Comparison of ENCODE assay signal across 8 mouse cellular contexts in genomic region chr12:87442177-87443114, GRCm38 (mm10). TPM values are rescaled to one million over a fixed set of nuclear protein-coding genes. Genes with fewer than 3 reads are reported as not detected.
A peak's percentile ranks its signal among the peaks of the same experiment; 100 is the strongest.
DNase-seq lines count a peak whose midpoint lies in the region; ATAC-seq lines count a peak whose summit lies in the region.

No protein-coding gene starts in this region.

- 17% methylated on average over 12 of the region's 12 CpGs for WGBS in kidney, embryonic 16.5 days
- 29% methylated on average over 12 of the region's 12 CpGs for WGBS in forebrain, embryonic 15.5 days
- WGBS in liver, embryonic 16.5 days (ENCODE audit: insufficient replicate concordance): 8% methylated on average over 12 of the region's 12 CpGs

- H3K36me3 ChIP-seq in kidney, embryonic 16.5 days (ENCODE audit: insufficient read depth, low read length): peaks cover 30% of the 10 kb centered on the region
- peaks cover 52% of the 10 kb centered on the region for H3K36me3 ChIP-seq in forebrain, embryonic 15.5 days
- peaks cover 23% of the 10 kb centered on the region for H3K36me3 ChIP-seq in liver, embryonic 16.5 days (ENCODE audit: control insufficient read depth, insufficient read depth)

- H3K27me3 ChIP-seq in kidney, embryonic 16.5 days (ENCODE audit: insufficient read depth, low read length): no peaks in the 10 kb centered on the region
- no peaks in the 10 kb centered on the region for H3K27me3 ChIP-seq in forebrain, embryonic 15.5 days
- no peaks in the 10 kb centered on the region for H3K27me3 ChIP-seq in liver, embryonic 16.5 days (ENCODE audit: control insufficient read depth, insufficient read depth, low read depth, low read length)

- H3K4me1 ChIP-seq in kidney, embryonic 16.5 days (ENCODE audit: insufficient read depth, low read length): peaks cover 14% of the 10 kb centered on the region
- peaks cover 32% of the 10 kb centered on the region for H3K4me1 ChIP-seq in forebrain, embryonic 15.5 days
- H3K4me1 ChIP-seq in liver, embryonic 16.5 days (ENCODE audit: control insufficient read depth, low read depth, low read length): peaks cover 20% of the 10 kb centered on the region

- peak overlapping the region; percentile 96 for H3K9ac ChIP-seq in kidney, embryonic 16.5 days (replicated peaks; ENCODE audit: low read length)
- H3K9ac ChIP-seq in forebrain, embryonic 15.5 days (replicated peaks): peak overlapping the region; percentile 88
- H3K9ac ChIP-seq in liver, embryonic 16.5 days (ENCODE audit: low read depth, low read length): peak overlapping the region; percentile 79

- peak overlapping the region; percentile 35; the same call in 1 of the 2 replicates for H3K27ac ChIP-seq in kidney, embryonic 16.5 days (ENCODE audit: low read length)
- H3K27ac ChIP-seq in forebrain, embryonic 15.5 days (replicated peaks): peak overlapping the region; percentile 86; the same call in 1 of the 2 replicates
- H3K27ac ChIP-seq in liver, embryonic 16.5 days (ENCODE audit: low read length): peak overlapping the region; percentile 52

- H3K4me2 ChIP-seq in kidney, embryonic 16.5 days (replicated peaks; ENCODE audit: low read depth, low read length): peak overlapping the region; percentile 71
- peak overlapping the region; percentile 87 for H3K4me2 ChIP-seq in forebrain, embryonic 15.5 days (replicated peaks)
- peak overlapping the region; percentile 90 for H3K4me2 ChIP-seq in liver, embryonic 16.5 days (ENCODE audit: low read depth, low read length)

- no peak for DNase-seq in kidney, postnatal 25 days
- peak; percentile 17 for DNase-seq in MN1 (ENCODE audit: low spot score)
- DNase-seq in left cerebral cortex, adult 11 months (ENCODE audit: low spot score): no peak
- DNase-seq in layer of hippocampus, adult 8-10 months (ENCODE audit: low spot score in 2 of 2): no peak
- no peak for DNase-seq in B cell, adult 2 months

- peak overlapping the region; percentile 96 for H3K4me3 ChIP-seq in kidney, embryonic 16.5 days (ENCODE audit: low read length)
- H3K4me3 ChIP-seq in forebrain, embryonic 15.5 days: peak overlapping the region; percentile 98
- H3K4me3 ChIP-seq in liver, embryonic 16.5 days (ENCODE audit: low read depth, low read length): peak overlapping the region; percentile 78

- no peaks in the 10 kb centered on the region for H3K9me3 ChIP-seq in kidney, embryonic 16.5 days (ENCODE audit: low read length)
- H3K9me3 ChIP-seq in forebrain, embryonic 15.5 days: no peaks in the 10 kb centered on the region
- H3K9me3 ChIP-seq in liver, embryonic 16.5 days (replicated peaks; ENCODE audit: control insufficient read depth, low read length): no peaks in the 10 kb centered on the region

- ATAC-seq in kidney, embryonic 16.5 days (ENCODE audit: low FRiP score, low TSS enrichment): no peak
- no peak for ATAC-seq in forebrain, embryonic 15.5 days (replicated peaks)
- ATAC-seq in liver, embryonic 16.5 days (ENCODE audit: low read depth): no peak

RNA-seq across cellular contexts. Expression of gene Slirp, which starts 1.2 kb away (rescaled TPM):
- 252 and 265 TPM in 2 replicates for polyA plus RNA-seq in kidney, embryonic 16.5 days (2015; fragmentation: Nextera tagmentation; extraction: Ambion mirVana)
- polyA plus RNA-seq in forebrain, embryonic 15.5 days (2015; fragmentation: Nextera tagmentation; extraction: Ambion mirVana): 249 and 275 TPM in 2 replicates
- polyA plus RNA-seq in liver, embryonic 16.5 days (2015; fragmentation: Nextera tagmentation; extraction: Ambion mirVana): 137 and 154 TPM in 2 replicates
- total RNA-seq in layer of hippocampus, adult 8-10 months (2022): 100 to 1,000 TPM; 102 to 127 (median 112) TPM

RNA-seq across cellular contexts. Expression of gene Alkbh1, which starts 1.4 kb away (rescaled TPM):
- 59.8 and 63.9 TPM in 2 replicates for polyA plus RNA-seq in kidney, embryonic 16.5 days (2015; fragmentation: Nextera tagmentation; extraction: Ambion mirVana)
- polyA plus RNA-seq in forebrain, embryonic 15.5 days (2015; fragmentation: Nextera tagmentation; extraction: Ambion mirVana): 51.3 and 52.1 TPM in 2 replicates
- 17.0 and 17.4 TPM in 2 replicates for polyA plus RNA-seq in liver, embryonic 16.5 days (2015; fragmentation: Nextera tagmentation; extraction: Ambion mirVana)
- total RNA-seq in layer of hippocampus, adult 8-10 months (2022): 10 to 100 TPM; 21.4 to 29.0 (median 24.3) TPM

RNA-seq across cellular contexts. Expression of gene Snw1, which starts 29.6 kb away (rescaled TPM):
- 136 and 142 TPM in 2 replicates for polyA plus RNA-seq in kidney, embryonic 16.5 days (2015; fragmentation: Nextera tagmentation; extraction: Ambion mirVana)
- 127 and 128 TPM in 2 replicates for polyA plus RNA-seq in forebrain, embryonic 15.5 days (2015; fragmentation: Nextera tagmentation; extraction: Ambion mirVana)
- polyA plus RNA-seq in liver, embryonic 16.5 days (2015; fragmentation: Nextera tagmentation; extraction: Ambion mirVana): 43.1 and 47.7 TPM in 2 replicates
- 10 to 100 TPM; 59.6 to 69.6 (median 65.4) TPM for total RNA-seq in layer of hippocampus, adult 8-10 months (2022)

RNA-seq across cellular contexts. Expression of gene Gm5788, which starts 52.1 kb away (rescaled TPM):
- not detected in 2 replicates for polyA plus RNA-seq in kidney, embryonic 16.5 days (2015; fragmentation: Nextera tagmentation; extraction: Ambion mirVana)
- not detected in 2 replicates for polyA plus RNA-seq in forebrain, embryonic 15.5 days (2015; fragmentation: Nextera tagmentation; extraction: Ambion mirVana)
- not detected in 2 replicates for polyA plus RNA-seq in liver, embryonic 16.5 days (2015; fragmentation: Nextera tagmentation; extraction: Ambion mirVana)
- not detected for total RNA-seq in layer of hippocampus, adult 8-10 months (2022)

RNA-seq across cellular contexts. Expression of gene Sptlc2, which starts 54.3 kb away (rescaled TPM):
- 84.9 and 86.9 TPM in 2 replicates for polyA plus RNA-seq in kidney, embryonic 16.5 days (2015; fragmentation: Nextera tagmentation; extraction: Ambion mirVana)
- 60.8 and 68.3 TPM in 2 replicates for polyA plus RNA-seq in forebrain, embryonic 15.5 days (2015; fragmentation: Nextera tagmentation; extraction: Ambion mirVana)
- polyA plus RNA-seq in liver, embryonic 16.5 days (2015; fragmentation: Nextera tagmentation; extraction: Ambion mirVana): 28.1 and 30.8 TPM in 2 replicates
- total RNA-seq in layer of hippocampus, adult 8-10 months (2022): 10 to 100 TPM; 32.5 to 50.1 (median 37.4) TPM

Comparison
In these comparisons a context has a peak if more than half of its experiments do, and no peak if none do; other contexts are left out.
1. H3K27ac ChIP-seq: peak in every context shown above with its lines; median percentile 86 in forebrain, embryonic 15.5 days; 52 in liver, embryonic 16.5 days; 35 in kidney, embryonic 16.5 days.